ENCODE assay signal across 22 mouse cellular contexts in genomic region chr4:134321524-134321923, GRCm38 (mm10). TPM values are rescaled to one million over a fixed set of nuclear protein-coding genes. Genes with fewer than 3 reads are reported as not detected.
DNase-seq lines count a peak whose midpoint lies in the region; ATAC-seq and TF ChIP-seq lines count a peak whose summit lies in the region.
"Had no signal": no experiment of that assay in that cellular context is flagged by ENCODE, and none has a peak within 500 bp of the region (broad histone marks: within the 10 kb centered on the region; RNA-seq: fewer than 3 reads in every experiment).

No protein-coding gene starts in this region.

- H3K27me3 ChIP-seq in hindbrain, postnatal 0 days (ENCODE audit: insufficient read depth, low read length): no peaks in the 10 kb centered on the region
- no peaks in the 10 kb centered on the region for H3K27me3 ChIP-seq in hindbrain, embryonic 12.5 days
- H3K27me3 ChIP-seq in lung, postnatal 0 days (replicated peaks; ENCODE audit: insufficient read depth, low read length): no peaks in the 10 kb centered on the region
- H3K27me3 ChIP-seq in stomach, postnatal 0 days (ENCODE audit: control insufficient read depth, insufficient read depth, low read length): no peaks in the 10 kb centered on the region
- H3K27me3 ChIP-seq: embryonic facial prominence, embryonic 12.5 days; neural tube, embryonic 12.5 days; stomach, embryonic 15.5 days had no signal

- no peak for DNase-seq in hindbrain, postnatal 0 days (ENCODE audit: low spot score)
- no peak for DNase-seq in lung, postnatal 0 days (ENCODE audit: low spot score)
- no peak for DNase-seq in lung, postnatal 14 days
- DNase-seq in ES-CJ7 (ENCODE audit: low read depth, low spot score): peak; percentile 73
- no peak for DNase-seq in stomach, postnatal 0 days (ENCODE audit: low spot score)
- DNase-seq in frontal cortex, postnatal 36 days (ENCODE audit: low spot score in 2 of 2): no peak
- DNase-seq: adrenal gland, adult 2 months; cerebellum, adult 2 months; gastrocnemius, postnatal 25 days; heart, postnatal 10 days; liver, embryonic 13.5 days; lung, postnatal 36 days; spleen, adult 18-20 months; thymus, postnatal 14 days had no signal

- no peaks in the 10 kb centered on the region for H3K4me1 ChIP-seq in hindbrain, postnatal 0 days (ENCODE audit: insufficient read depth, low read length)
- H3K4me1 ChIP-seq in hindbrain, embryonic 12.5 days: no peaks in the 10 kb centered on the region
- no peaks in the 10 kb centered on the region for H3K4me1 ChIP-seq in lung, postnatal 0 days (ENCODE audit: insufficient read depth, low read depth, low read length)
- H3K4me1 ChIP-seq in stomach, postnatal 0 days (replicated peaks; ENCODE audit: control insufficient read depth, insufficient read depth): no peaks in the 10 kb centered on the region
- H3K4me1 ChIP-seq: embryonic facial prominence, embryonic 12.5 days; liver, embryonic 13.5 days; neural tube, embryonic 12.5 days; stomach, embryonic 15.5 days had no signal

- no peak for ATAC-seq in hindbrain, postnatal 0 days
- no peak for ATAC-seq in hindbrain, embryonic 12.5 days (ENCODE audit: low FRiP score)
- ATAC-seq in lung, postnatal 0 days: no peak
- ATAC-seq in stomach, postnatal 0 days (ENCODE audit: low FRiP score, low TSS enrichment): no peak
- ATAC-seq: forebrain, embryonic 16.5 days; hindbrain, embryonic 16.5 days had no signal

- no peak overlapping the region for H3K9ac ChIP-seq in hindbrain, postnatal 0 days (replicated peaks; ENCODE audit: low read length)
- no peak overlapping the region for H3K9ac ChIP-seq in hindbrain, embryonic 12.5 days
- H3K9ac ChIP-seq in lung, postnatal 0 days (replicated peaks; ENCODE audit: low read depth): no peak overlapping the region
- H3K9ac ChIP-seq in stomach, postnatal 0 days (ENCODE audit: low read length): no peak overlapping the region
- H3K9ac ChIP-seq: embryonic facial prominence, embryonic 12.5 days; liver, embryonic 13.5 days; neural tube, embryonic 12.5 days; stomach, embryonic 15.5 days had no signal

- H3K36me3 ChIP-seq in hindbrain, postnatal 0 days (ENCODE audit: insufficient read depth, low read length): no peaks in the 10 kb centered on the region
- no peaks in the 10 kb centered on the region for H3K36me3 ChIP-seq in hindbrain, embryonic 12.5 days
- no peaks in the 10 kb centered on the region for H3K36me3 ChIP-seq in lung, postnatal 0 days (ENCODE audit: insufficient read depth, low read length)
- H3K36me3 ChIP-seq in stomach, postnatal 0 days (ENCODE audit: control insufficient read depth, insufficient read depth, low read length): no peaks in the 10 kb centered on the region
- H3K36me3 ChIP-seq: embryonic facial prominence, embryonic 12.5 days; limb, embryonic 10.5 days; liver, embryonic 13.5 days; neural tube, embryonic 12.5 days; stomach, embryonic 15.5 days had no signal

- TF ChIP-seq EP300 in lung, postnatal 0 days (IDR thresholded peaks at IDR 0.05): no peak
- no peak for TF ChIP-seq EP300 in stomach, postnatal 0 days (optimal IDR thresholded peaks at IDR 0.05)

- no peaks in the 10 kb centered on the region for H3K9me3 ChIP-seq in hindbrain, postnatal 0 days (ENCODE audit: low read length)
- H3K9me3 ChIP-seq in hindbrain, embryonic 12.5 days (replicated peaks): no peaks in the 10 kb centered on the region
- no peaks in the 10 kb centered on the region for H3K9me3 ChIP-seq in lung, postnatal 0 days (ENCODE audit: low read length)
- H3K9me3 ChIP-seq in stomach, postnatal 0 days (ENCODE audit: control insufficient read depth, low read length): no peaks in the 10 kb centered on the region
- H3K9me3 ChIP-seq: embryonic facial prominence, embryonic 12.5 days; limb, embryonic 10.5 days; liver, embryonic 13.5 days; neural tube, embryonic 12.5 days; stomach, embryonic 15.5 days had no signal

- no peak overlapping the region for H3K4me3 ChIP-seq in hindbrain, postnatal 0 days (ENCODE audit: low read length)
- H3K4me3 ChIP-seq in hindbrain, embryonic 12.5 days: no peak overlapping the region
- H3K4me3 ChIP-seq in lung, postnatal 0 days (ENCODE audit: low read depth, low read length): no peak overlapping the region
- no peak overlapping the region for H3K4me3 ChIP-seq in stomach, postnatal 0 days (ENCODE audit: low read depth, low read length)
- H3K4me3 ChIP-seq: embryonic facial prominence, embryonic 12.5 days; limb, embryonic 10.5 days; liver, embryonic 13.5 days; neural tube, embryonic 12.5 days; stomach, embryonic 15.5 days had no signal

- peak; percentile 44 for TF ChIP-seq CTCF in hindbrain, postnatal 0 days (IDR thresholded peaks at IDR 0.05; ENCODE audit: low read depth)
- TF ChIP-seq CTCF in lung, postnatal 0 days (IDR thresholded peaks at IDR 0.05): peak; percentile 37; the same call in 1 of the 2 replicates
- TF ChIP-seq CTCF in stomach, postnatal 0 days (IDR thresholded peaks at IDR 0.05; ENCODE audit: low read depth): peak; percentile 47; the same call in 1 of the 2 replicates

- 70% methylated on average over 3 of the region's 3 CpGs for WGBS in hindbrain, postnatal 0 days
- WGBS in hindbrain, embryonic 12.5 days: 69% methylated on average over 3 of the region's 3 CpGs
- 58% methylated on average over 3 of the region's 3 CpGs for WGBS in lung, postnatal 0 days
- WGBS in stomach, postnatal 0 days: 58% methylated on average over 3 of the region's 3 CpGs

- no peak overlapping the region for H3K27ac ChIP-seq in hindbrain, postnatal 0 days
- no peak overlapping the region for H3K27ac ChIP-seq in hindbrain, embryonic 12.5 days
- no peak overlapping the region for H3K27ac ChIP-seq in lung, postnatal 0 days (ENCODE audit: low read length)
- H3K27ac ChIP-seq in stomach, postnatal 0 days (replicated peaks): no peak overlapping the region
- H3K27ac ChIP-seq: embryonic facial prominence, embryonic 12.5 days; limb, embryonic 10.5 days; liver, embryonic 13.5 days; neural tube, embryonic 12.5 days; stomach, embryonic 15.5 days had no signal

- no peak overlapping the region for H3K4me2 ChIP-seq in hindbrain, postnatal 0 days (ENCODE audit: low read depth, low read length)
- no peak overlapping the region for H3K4me2 ChIP-seq in hindbrain, embryonic 12.5 days (replicated peaks)
- no peak overlapping the region for H3K4me2 ChIP-seq in lung, postnatal 0 days (replicated peaks; ENCODE audit: low read depth, low read length)
- H3K4me2 ChIP-seq in stomach, postnatal 0 days (replicated peaks; ENCODE audit: low read depth): no peak overlapping the region
- H3K4me2 ChIP-seq: embryonic facial prominence, embryonic 12.5 days; liver, embryonic 13.5 days; neural tube, embryonic 12.5 days; stomach, embryonic 15.5 days had no signal

RNA-seq across cellular contexts. Expression of gene Trim63, which starts 6.6 kb away (rescaled TPM):
- total RNA-seq in hindbrain, postnatal 0 days (2014; rRNA removed): 0.32 and 1.5 TPM in 2 replicates
- polyA plus RNA-seq in hindbrain, postnatal 0 days (2015; fragmentation: Nextera tagmentation; extraction: Ambion mirVana): 0.84 and 1.1 TPM in 2 replicates
- polyA plus RNA-seq in hindbrain, embryonic 12.5 days (2016; fragmentation: Nextera tagmentation; extraction: Ambion mirVana): 0.54 and 1.6 TPM in 2 replicates
- polyA plus RNA-seq in lung, postnatal 0 days (2015; fragmentation: Nextera tagmentation; extraction: Ambion mirVana): 0.75 and 1.3 TPM in 2 replicates
- polyA plus RNA-seq in stomach, postnatal 0 days (2015; fragmentation: Nextera tagmentation; extraction: Ambion mirVana): 0.07 and 0.13 TPM in 2 replicates
- total RNA-seq: adrenal gland, adult 2 months; monocyte, adult 5-6 weeks had no signal

RNA-seq across cellular contexts. Expression of gene Slc30a2, which starts 21.5 kb away (rescaled TPM):
- total RNA-seq in hindbrain, postnatal 0 days (2014; rRNA removed): 0.43 TPM in 1 of 2 replicates, not detected in the other
- 0.09 and 0.18 TPM in 2 replicates for polyA plus RNA-seq in hindbrain, postnatal 0 days (2015; fragmentation: Nextera tagmentation; extraction: Ambion mirVana)
- not detected in 2 replicates for polyA plus RNA-seq in hindbrain, embryonic 12.5 days (2016; fragmentation: Nextera tagmentation; extraction: Ambion mirVana)
- 0.79 and 1.1 TPM in 2 replicates for polyA plus RNA-seq in lung, postnatal 0 days (2015; fragmentation: Nextera tagmentation; extraction: Ambion mirVana)
- polyA plus RNA-seq in stomach, postnatal 0 days (2015; fragmentation: Nextera tagmentation; extraction: Ambion mirVana): 0.06 and 0.07 TPM in 2 replicates
- total RNA-seq: monocyte, adult 5-6 weeks had no signal
- polyA plus RNA-seq: limb, embryonic 10.5 days; liver, embryonic 13.5 days; neural tube, embryonic 12.5 days had no signal

RNA-seq across cellular contexts. Expression of gene Pdik1l, which starts 33.8 kb away (rescaled TPM):
- total RNA-seq in hindbrain, postnatal 0 days (2014; rRNA removed): 25.5 and 35.2 TPM in 2 replicates
- polyA plus RNA-seq in hindbrain, postnatal 0 days (2015; fragmentation: Nextera tagmentation; extraction: Ambion mirVana): 23.3 and 24.8 TPM in 2 replicates
- 30.8 and 32.5 TPM in 2 replicates for polyA plus RNA-seq in hindbrain, embryonic 12.5 days (2016; fragmentation: Nextera tagmentation; extraction: Ambion mirVana)
- 9.9 and 10.0 TPM in 2 replicates for polyA plus RNA-seq in lung, postnatal 0 days (2015; fragmentation: Nextera tagmentation; extraction: Ambion mirVana)
- polyA plus RNA-seq in stomach, postnatal 0 days (2015; fragmentation: Nextera tagmentation; extraction: Ambion mirVana): 8.3 and 8.4 TPM in 2 replicates
